Mouse (Mus musculus) MEL (cell line): ENCODE measurements around the gene Rapgef2. TPM values are rescaled to one million over a fixed set of nuclear protein-coding genes. Genes with fewer than 3 reads are reported as not detected.

Experiments
- DNase-seq: peaks from one replicate; pipeline ENCODE4 v3.0.0; 2011; ENCODE audit warnings: low read depth, low spot score
- H3K27ac ChIP-seq: 2 replicates; pipeline ENCODE4 v1.5.1; 2012; ENCODE audit warnings: low read depth, mild to moderate bottlenecking, control low read depth, low read length, moderate library complexity; ENCODE audit not compliant: control insufficient read depth
- H3K27me3 ChIP-seq, 2 experiments: fragments of 150-350 bp in 1 of 2; sonication (generic) in 1 of 2; 2 replicates each; pipeline ENCODE4 v1.6.1; 2012; ENCODE audit warnings: low read length in 2 of 2, mild to moderate bottlenecking in 2 of 2, improper control_type of control experiment in 1 of 2, moderate library complexity in 1 of 2; ENCODE audit not compliant: insufficient read depth in 2 of 2, control insufficient read depth in 1 of 2
- H3K36me3 ChIP-seq, 2 experiments: 2 replicates each; pipeline ENCODE4 v1.6.1; 2012 to 2014; ENCODE audit warnings: low read length in 2 of 2, improper control_type of control experiment in 1 of 2, inconsistent platforms in 1 of 2, mild to moderate bottlenecking in 1 of 2; ENCODE audit not compliant: insufficient read depth in 2 of 2, control insufficient read depth in 1 of 2
- H3K4me1 ChIP-seq, 2 experiments: fragments of 150-350 bp in 1 of 2; sonication (generic) in 1 of 2; 2 replicates each; pipeline ENCODE4 v1.6.1; 2012; ENCODE audit warnings: low read length in 2 of 2, improper control_type of control experiment in 1 of 2, mild to moderate bottlenecking in 1 of 2; ENCODE audit not compliant: insufficient read depth in 2 of 2, control insufficient read depth in 1 of 2
- H3K4me3 ChIP-seq, 2 experiments: fragments of 150-350 bp in 1 of 2; sonication (generic) in 1 of 2; 2 replicates each; pipeline ENCODE4 v1.5.1; 2012; ENCODE audit warnings: low read depth in 2 of 2, low read length in 2 of 2, mild to moderate bottlenecking in 2 of 2, moderate library complexity in 2 of 2, control low read depth in 1 of 2, improper control_type of control experiment in 1 of 2; ENCODE audit not compliant: control insufficient read depth in 1 of 2, insufficient read depth in 1 of 2
- H3K79me2 ChIP-seq: 2 replicates; pipeline ENCODE4 v1.6.1; 2012; ENCODE audit warnings: mild to moderate bottlenecking, low read length, moderate library complexity; ENCODE audit not compliant: control insufficient read depth, poor library complexity, insufficient read depth
- H3K9ac ChIP-seq: 2 replicates; pipeline ENCODE4 v1.6.1; 2012; ENCODE audit warnings: low read depth, mild to moderate bottlenecking, control low read depth, low read length, moderate library complexity; ENCODE audit not compliant: control insufficient read depth, poor library complexity, severe bottlenecking
- H3K9me3 ChIP-seq: fragments of 150-350 bp; sonication (generic); replicated peaks from 2 replicates; pipeline ENCODE4 v1.6.1; 2012; ENCODE audit warnings: mild to moderate bottlenecking, low read length, improper control_type of control experiment, moderate library complexity; ENCODE audit not compliant: insufficient read depth
- CHD2 ChIP-seq: IDR thresholded peaks from 2 replicates; pipeline ENCODE4 v1.6.1; 2011; ENCODE audit warnings: low read length, improper control_type of control experiment
- E2F4 ChIP-seq: IDR thresholded peaks from 2 replicates; pipeline ENCODE4 v1.6.1; 2011; ENCODE audit warnings: low read depth, low read length, improper control_type of control experiment, borderline replicate concordance
- ELF1 ChIP-seq: IDR thresholded peaks from 2 replicates; pipeline ENCODE4 v1.6.1; 2014; ENCODE audit warnings: low read depth, mild to moderate bottlenecking, inconsistent platforms, low read length, improper control_type of control experiment, moderate library complexity
- EP300 ChIP-seq, 2 experiments: IDR thresholded peaks; 2 replicates each; pipeline ENCODE4 v1.6.1; 2011; ENCODE audit warnings: improper control_type of control experiment in 2 of 2, low read length in 2 of 2, low read depth in 1 of 2, mild to moderate bottlenecking in 1 of 2
- ETS1 ChIP-seq: IDR thresholded peaks from 2 replicates; pipeline ENCODE4 v1.6.1; 2012; ENCODE audit warnings: low read depth, mild to moderate bottlenecking, inconsistent platforms, low read length, improper control_type of control experiment, moderate library complexity
- JUND ChIP-seq: IDR thresholded peaks from 2 replicates; pipeline ENCODE4 v1.6.1; 2011; ENCODE audit warnings: low read depth, mild to moderate bottlenecking, improper control_type of control experiment, low read length
- KAT2A ChIP-seq: conservative IDR thresholded peaks from 2 replicates; pipeline ENCODE4 v1.6.1; 2012; ENCODE audit warnings: low read depth, low read length, improper control_type of control experiment, inconsistent platforms
- MAFK ChIP-seq: IDR thresholded peaks from 2 replicates; pipeline ENCODE4 v1.6.1; 2011; ENCODE audit warnings: low read depth, mild to moderate bottlenecking, low read length, improper control_type of control experiment, borderline replicate concordance
- MAZ ChIP-seq: IDR thresholded peaks from 2 replicates; pipeline ENCODE4 v1.6.1; 2012; ENCODE audit warnings: low read depth, mild to moderate bottlenecking, inconsistent platforms, low read length, improper control_type of control experiment
- MXI1 ChIP-seq: IDR thresholded peaks from 2 replicates; pipeline ENCODE4 v1.6.1; 2011; ENCODE audit warnings: mild to moderate bottlenecking, low read depth, low read length, improper control_type of control experiment
- MYB ChIP-seq: IDR thresholded peaks from 2 replicates; pipeline ENCODE4 v1.6.1; 2011; ENCODE audit warnings: mild to moderate bottlenecking, low read depth, low read length, improper control_type of control experiment
- POLR2A ChIP-seq, 2 experiments: IDR thresholded peaks; 2 replicates each; pipeline ENCODE4 v1.6.1; 2011 to 2012; ENCODE audit warnings: low read length in 2 of 2, mild to moderate bottlenecking in 2 of 2, control low read depth in 1 of 2, improper control_type of control experiment in 1 of 2, low read depth in 1 of 2, moderate library complexity in 1 of 2; ENCODE audit not compliant: control insufficient read depth in 1 of 2, insufficient read depth in 1 of 2, poor library complexity in 1 of 2
- POLR2AphosphoS2 ChIP-seq: IDR thresholded peaks from 2 replicates; pipeline ENCODE4 v1.6.1; 2011; ENCODE audit warnings: low read length, improper control_type of control experiment
- POLR2AphosphoS5 ChIP-seq: IDR thresholded peaks from 2 replicates; pipeline ENCODE4 v1.6.1; 2012; ENCODE audit warnings: low read depth, borderline replicate concordance, mild to moderate bottlenecking, inconsistent platforms, low read length, moderate library complexity, mixed read lengths
- SIN3A ChIP-seq: IDR thresholded peaks from 2 replicates; pipeline ENCODE4 v1.6.1; 2012; ENCODE audit warnings: low read length, improper control_type of control experiment, inconsistent platforms
- TAL1 ChIP-seq: IDR thresholded peaks from 2 replicates; pipeline ENCODE4 v1.6.1; 2012; ENCODE audit warnings: mild to moderate bottlenecking, inconsistent platforms, low read length, moderate library complexity, mixed read lengths
- TBP ChIP-seq: IDR thresholded peaks from 2 replicates; pipeline ENCODE4 v1.8.0; 2011; ENCODE audit warnings: low read depth, low read length, improper control_type of control experiment
- ZKSCAN1 ChIP-seq: IDR thresholded peaks from 2 replicates; pipeline ENCODE4 v1.6.1; 2012; ENCODE audit warnings: low read depth, mild to moderate bottlenecking, inconsistent platforms, low read length, improper control_type of control experiment, moderate library complexity
- ZMIZ1 ChIP-seq: IDR thresholded peaks from 2 replicates; pipeline ENCODE4 v1.6.1; 2012; ENCODE audit warnings: low read depth, mild to moderate bottlenecking, inconsistent platforms, low read length, improper control_type of control experiment, moderate library complexity
- ZNF384 ChIP-seq: IDR thresholded peaks from 2 replicates; pipeline ENCODE4 v1.6.1; 2012; ENCODE audit warnings: low read depth, mild to moderate bottlenecking, inconsistent platforms, low read length, improper control_type of control experiment
- polyA plus RNA-seq, 2 experiments: library from polyadenylated mRNA; stranded (reverse) in 1 of 2; unstranded in 1 of 2; fragments of >175 nt in 1 of 2; fragments of >200 nt in 1 of 2; gene quantifications; 2 replicates each; pipeline versions ENCODE4 v1.2.1 to v1.2.4; 2012; ENCODE audit warnings: low replicate concordance in 2 of 2, low read depth in 1 of 2; ENCODE audit not compliant: insufficient read length in 2 of 2, insufficient read depth in 1 of 2, missing spikeins in 1 of 2
- total RNA-seq: library from RNA; depleted of rRNA; stranded (reverse); fragments of 300-350 nt; gene quantifications from 2 replicates; pipeline ENCODE4 v1.2.3, GENCODE M21; 2012

Gene Rapgef2
- total and polyA plus RNA-seq, 3 experiments = 4.2 to 4.6 TPM; not detected in 1

DNA sequence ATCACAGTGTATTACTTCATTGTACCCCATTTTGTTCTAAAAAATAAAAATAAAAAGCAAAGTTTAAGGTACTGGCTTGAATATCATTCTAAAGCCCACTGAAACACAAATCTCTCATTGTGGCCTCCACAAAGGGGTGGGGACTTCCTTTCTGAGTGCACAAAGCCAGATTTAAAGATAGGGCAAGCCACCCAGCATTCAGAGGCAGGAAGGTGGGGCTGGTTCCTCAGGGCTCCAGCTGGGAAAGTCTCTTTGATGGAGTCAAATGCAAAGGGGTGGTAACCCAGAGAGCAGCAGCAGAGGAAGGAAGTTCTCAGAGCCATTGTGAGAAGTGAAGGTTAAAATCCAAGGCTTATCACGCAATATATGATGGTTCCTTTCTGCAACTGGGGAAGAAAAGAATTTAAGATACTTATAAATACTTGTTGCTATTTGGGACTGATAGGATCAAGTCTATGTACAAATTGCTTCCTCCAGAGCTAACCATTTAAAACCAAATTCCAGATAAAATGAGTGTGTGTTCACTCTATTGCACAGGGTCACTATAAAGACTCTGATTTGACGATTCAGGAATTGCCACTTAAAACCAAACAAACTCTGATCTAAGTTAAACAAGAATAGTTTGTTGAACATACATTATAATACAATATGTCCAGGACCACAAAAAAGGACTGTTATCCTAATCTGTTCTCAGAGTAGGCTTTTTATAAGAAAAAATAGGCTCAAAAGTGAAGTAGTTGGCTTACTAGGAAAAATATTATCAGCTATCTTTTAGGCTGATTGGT lies 246.5 kb downstream of the Rapgef2 start (continued):
- TF ChIP-seq MAFK (no peak), TAL1 (no peak), POLR2AphosphoS2 (no peak), ZKSCAN1 (no peak), ZNF384 (no peak), CHD2 (no peak), ETS1 (peak; percentile 65), KAT2A (no peak), ZMIZ1 (no peak), TBP (no peak)

DNA sequence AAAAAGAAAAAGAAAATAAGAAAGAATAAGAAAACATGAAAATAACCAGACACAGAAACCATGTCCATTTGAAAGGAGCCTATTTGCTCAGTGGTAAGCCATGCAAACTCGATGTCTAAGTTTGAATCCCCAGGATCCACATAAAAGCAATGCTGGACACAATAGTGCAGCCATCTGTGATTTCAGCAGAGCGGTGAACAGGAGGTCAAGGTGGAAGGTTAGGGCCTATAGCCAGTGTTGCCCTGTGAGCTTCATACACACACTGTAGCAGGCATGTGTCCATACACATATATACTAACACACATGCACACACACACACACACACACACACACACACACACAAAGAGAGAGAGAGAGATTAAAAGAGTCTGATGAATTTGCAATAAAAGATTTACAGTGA lies 247.3 kb downstream of the Rapgef2 start:
- H3K27ac ChIP-seq = no peak overlapping the region
- no peaks in the 10 kb centered on the region for H3K79me2 ChIP-seq
- TF ChIP-seq MAFK = no peak
- TF ChIP-seq EP300 (IDR thresholded peaks at IDR 0.05; ENCODE audit: low read depth in 1 of 2, low read length in 2 of 2) = no peak
- TF ChIP-seq MYB = no peak
- no peak for TF ChIP-seq POLR2A (IDR thresholded peaks at IDR 0.05; ENCODE audit: control insufficient read depth in 1 of 2, insufficient read depth in 1 of 2, low read depth in 1 of 2, low read length in 2 of 2, poor library complexity in 1 of 2)
- no peak for TF ChIP-seq ZKSCAN1
- TF ChIP-seq JUND = no peak
- TF ChIP-seq CHD2 = no peak
- TF ChIP-seq POLR2AphosphoS2 = no peak
- TF ChIP-seq ZMIZ1 = no peak
- no peak for TF ChIP-seq SIN3A
- TF ChIP-seq POLR2AphosphoS5 = no peak
- no peak for TF ChIP-seq ETS1
- TF ChIP-seq E2F4 = no peak
- TF ChIP-seq ELF1 = no peak
- TF ChIP-seq MXI1 = no peak
- TF ChIP-seq KAT2A = no peak
- TF ChIP-seq MAZ = no peak
- TF ChIP-seq TAL1 = no peak
- TF ChIP-seq, all 39 proteins: peak for 0
- Histone ChIP-seq H3K9me3 (no peaks in the 10 kb centered on the region), H3K27me3 (no peaks in the 10 kb centered on the region), H3K4me3 (no peak overlapping the region), H3K4me1 (peaks cover 0 to 4% of the 10 kb centered on the region in 2 experiments; a peak in 2 of 4 replicates), H3K9ac (no peak overlapping the region), H3K36me3 (peaks cover 0 to 8% of the 10 kb centered on the region in 2 experiments; a peak in 2 of 4 replicates)
- no peak for DNase-seq
